Mouse (Mus musculus) bone marrow macrophage, adult 2 months (primary cell): Measurements from ENCODE around the gene Ndufv3.

Experiments
- CTCF ChIP-seq: IDR thresholded peaks from 2 replicates; pipeline ENCODE4 v1.5.1; 2012; ENCODE audit warnings: low read depth, mild to moderate bottlenecking, low read length, moderate library complexity
- POLR2A ChIP-seq: IDR thresholded peaks from 2 replicates; pipeline ENCODE4 v1.6.1; 2012; ENCODE audit warnings: mild to moderate bottlenecking, low read depth, low read length, borderline replicate concordance

GRCm38 (mm10) chr17:31564015-31564857 lies 44.3 kb downstream of the Ndufv3 start, which contains the start of gene Pknox1:
- TF ChIP-seq CTCF (no peak), POLR2A (no peak)
